Mouse (Mus musculus): ENCODE measurements around the gene Itpkb. TPM values are rescaled to one million over a fixed set of nuclear protein-coding genes. Genes with fewer than 3 reads are reported as not detected.

The Itpkb gene
- total RNA-seq, 1 experiment from 2014 or later: 38.3 TPM

DNA sequence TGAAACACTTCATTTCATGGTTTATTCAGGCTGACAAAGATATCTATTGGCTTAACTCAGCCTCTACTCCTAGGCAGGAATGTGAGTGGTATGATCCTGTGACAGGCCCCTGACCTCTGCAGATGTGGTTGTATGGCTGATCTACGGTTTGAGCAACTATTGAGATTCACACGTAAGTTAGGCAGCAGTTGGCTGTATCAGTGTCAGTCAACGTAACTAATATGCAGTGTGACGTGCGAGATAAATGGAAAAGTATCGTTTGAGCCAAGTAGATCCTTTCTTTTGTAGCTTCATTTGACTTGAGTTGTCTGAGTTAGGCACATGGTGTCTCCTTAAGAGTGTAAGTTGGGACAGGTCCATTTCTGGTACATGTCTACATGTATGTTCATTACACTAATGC, 4.3 kb downstream of the Itpkb start:
- ATAC-seq (replicated peaks; ENCODE audit: insufficient number of reproducible peaks, low FRiP score, low TSS enrichment, poor library complexity, severe bottlenecking): no peak

GRCm38 (mm10) chr1:180335513-180336375, 5.5 kb downstream of the Itpkb start:
- ATAC-seq (replicated peaks; ENCODE audit: insufficient number of reproducible peaks, low FRiP score, low TSS enrichment, poor library complexity, severe bottlenecking): no peak

- ATAC-seq (replicated peaks; ENCODE audit: insufficient number of reproducible peaks, low FRiP score, low TSS enrichment, poor library complexity, severe bottlenecking): no peak
Measured at GRCm38 (mm10) chr1:180338358-180338757, 8.1 kb downstream of the Itpkb start.

GRCm38 (mm10) chr1:180339143-180339542, 8.9 kb downstream of the Itpkb start:
- no peak for ATAC-seq (replicated peaks; ENCODE audit: insufficient number of reproducible peaks, low FRiP score, low TSS enrichment, poor library complexity, severe bottlenecking)

DNA sequence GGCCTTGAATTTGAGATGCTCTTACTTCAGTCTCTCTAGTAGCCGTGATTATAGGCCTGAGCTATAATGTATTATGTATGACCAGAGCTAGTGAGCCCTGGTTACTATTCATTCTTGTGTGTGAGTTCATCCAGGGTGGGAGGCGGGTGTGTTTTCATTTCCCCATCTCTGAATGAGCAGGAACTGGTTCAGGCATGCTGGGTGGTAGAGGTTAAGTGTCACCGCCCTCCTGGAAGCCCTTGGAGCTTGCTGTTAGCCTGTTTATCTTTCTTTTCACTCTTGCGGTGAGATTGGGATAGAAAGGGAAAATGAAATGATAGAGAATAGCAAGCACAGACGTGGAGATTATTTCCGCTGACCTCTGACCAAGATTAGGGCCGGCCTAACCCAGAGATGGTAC, 12.7 kb downstream of the Itpkb start:
- ATAC-seq (replicated peaks; ENCODE audit: insufficient number of reproducible peaks, low FRiP score, low TSS enrichment, poor library complexity, severe bottlenecking): peak; percentile 86

- no peak for ATAC-seq (replicated peaks; ENCODE audit: insufficient number of reproducible peaks, low FRiP score, low TSS enrichment, poor library complexity, severe bottlenecking)
Measured at GRCm38 (mm10) chr1:180343434-180344210, 13.3 kb downstream of the Itpkb start.

- ATAC-seq (replicated peaks; ENCODE audit: insufficient number of reproducible peaks, low FRiP score, low TSS enrichment, poor library complexity, severe bottlenecking): no peak
Measured at GRCm38 (mm10) chr1:180345098-180345497, 14.8 kb downstream of the Itpkb start.

DNA sequence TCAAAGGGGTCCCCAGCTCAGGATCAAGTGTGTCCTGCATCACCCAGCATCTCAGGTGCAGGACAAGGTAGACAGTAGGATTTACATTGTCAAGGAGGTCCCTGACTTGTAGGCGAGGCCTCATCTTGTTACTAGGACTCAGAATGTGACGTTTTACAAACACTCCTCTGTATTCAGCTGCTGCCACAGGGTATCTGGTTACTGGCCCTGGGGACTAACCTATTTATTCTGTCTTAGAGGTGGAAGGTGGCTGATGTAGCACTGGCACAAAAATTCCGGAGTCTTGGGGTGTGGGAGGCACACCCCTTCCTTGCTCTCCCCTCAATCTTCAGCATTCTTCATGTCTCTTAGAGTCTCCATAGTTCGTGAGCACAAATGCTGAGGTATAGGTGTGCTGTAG, 16.8 kb downstream of the Itpkb start:
- no peak for ATAC-seq (replicated peaks; ENCODE audit: insufficient number of reproducible peaks, low FRiP score, low TSS enrichment, poor library complexity, severe bottlenecking)

DNA sequence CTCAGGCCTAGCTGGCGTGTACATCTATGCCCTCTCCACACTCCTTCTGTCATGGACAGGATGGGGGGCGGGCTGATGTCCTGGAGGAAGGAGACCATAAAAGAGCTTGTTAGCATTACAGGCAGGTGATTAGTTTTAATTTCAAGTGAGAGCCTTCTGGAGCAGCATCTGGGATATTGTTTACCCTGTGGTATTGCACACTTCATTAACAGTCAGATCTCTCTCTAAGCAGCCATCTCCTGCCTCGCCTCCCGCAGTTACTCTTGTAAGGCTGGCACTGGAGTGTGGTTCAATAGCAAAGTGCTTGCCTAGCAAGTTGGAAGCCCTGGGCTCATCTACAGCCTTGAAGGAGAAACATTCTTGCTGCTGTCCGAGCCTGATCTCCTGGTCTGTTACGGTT, 17.6 kb downstream of the Itpkb start:
- no peak for ATAC-seq (replicated peaks; ENCODE audit: insufficient number of reproducible peaks, low FRiP score, low TSS enrichment, poor library complexity, severe bottlenecking)

- ATAC-seq (replicated peaks; ENCODE audit: insufficient number of reproducible peaks, low FRiP score, low TSS enrichment, poor library complexity, severe bottlenecking): no peak
Measured at GRCm38 (mm10) chr1:180349090-180349489, 18.8 kb downstream of the Itpkb start.

DNA sequence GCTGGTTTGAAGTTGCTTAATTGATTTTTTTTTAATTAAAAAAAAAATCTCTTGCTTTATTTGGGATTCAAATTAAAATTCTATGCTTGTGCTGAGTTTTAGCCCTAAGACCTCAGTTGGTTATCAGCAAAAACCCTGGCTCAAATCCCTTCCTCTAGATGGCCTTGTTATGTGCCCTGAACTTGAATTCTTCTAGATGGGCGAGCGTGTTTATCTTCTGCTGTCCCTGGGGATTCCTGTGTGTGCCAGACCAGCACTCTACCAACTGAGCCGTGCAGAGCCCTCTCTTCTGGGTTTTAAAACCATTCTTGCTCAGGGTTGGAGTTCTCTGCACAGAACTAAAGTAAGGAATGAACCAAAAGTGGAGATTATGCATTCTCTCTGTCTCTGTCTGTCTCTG, 22.0 kb downstream of the Itpkb start:
- ATAC-seq (replicated peaks; ENCODE audit: insufficient number of reproducible peaks, low FRiP score, low TSS enrichment, poor library complexity, severe bottlenecking): no peak

DNA sequence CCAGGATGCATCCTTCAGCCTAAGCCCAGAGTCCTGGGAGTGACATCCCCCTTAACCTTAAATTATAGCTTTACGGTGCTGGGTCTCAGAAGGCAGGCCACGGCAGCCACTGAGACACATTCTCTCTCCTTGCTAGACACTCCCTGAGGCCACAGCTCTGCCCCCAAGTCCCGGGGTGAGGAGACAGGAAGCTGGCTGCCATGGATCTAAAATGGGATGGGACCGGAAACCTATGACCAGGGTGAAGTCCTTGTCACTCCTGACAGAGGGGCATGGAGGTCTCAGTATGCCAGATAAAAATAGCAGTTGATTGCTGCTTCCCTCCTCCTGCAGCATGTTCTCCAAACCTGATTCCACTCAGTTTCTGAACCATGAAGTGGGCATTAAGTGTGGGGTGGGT, 23.8 kb downstream of the Itpkb start:
- no peak for ATAC-seq (replicated peaks; ENCODE audit: insufficient number of reproducible peaks, low FRiP score, low TSS enrichment, poor library complexity, severe bottlenecking)

- ATAC-seq (replicated peaks; ENCODE audit: insufficient number of reproducible peaks, low FRiP score, low TSS enrichment, poor library complexity, severe bottlenecking): no peak
Measured at GRCm38 (mm10) chr1:180354976-180355730, 24.9 kb downstream of the Itpkb start.

- no peak; the same call in 1 of the 2 replicates for ATAC-seq (replicated peaks; ENCODE audit: insufficient number of reproducible peaks, low FRiP score, low TSS enrichment, poor library complexity, severe bottlenecking)
Measured at GRCm38 (mm10) chr1:180356176-180356575, 25.9 kb downstream of the Itpkb start.

- ATAC-seq (replicated peaks; ENCODE audit: insufficient number of reproducible peaks, low FRiP score, low TSS enrichment, poor library complexity, severe bottlenecking): no peak
Measured at GRCm38 (mm10) chr1:180356857-180357256, 26.6 kb downstream of the Itpkb start.

DNA sequence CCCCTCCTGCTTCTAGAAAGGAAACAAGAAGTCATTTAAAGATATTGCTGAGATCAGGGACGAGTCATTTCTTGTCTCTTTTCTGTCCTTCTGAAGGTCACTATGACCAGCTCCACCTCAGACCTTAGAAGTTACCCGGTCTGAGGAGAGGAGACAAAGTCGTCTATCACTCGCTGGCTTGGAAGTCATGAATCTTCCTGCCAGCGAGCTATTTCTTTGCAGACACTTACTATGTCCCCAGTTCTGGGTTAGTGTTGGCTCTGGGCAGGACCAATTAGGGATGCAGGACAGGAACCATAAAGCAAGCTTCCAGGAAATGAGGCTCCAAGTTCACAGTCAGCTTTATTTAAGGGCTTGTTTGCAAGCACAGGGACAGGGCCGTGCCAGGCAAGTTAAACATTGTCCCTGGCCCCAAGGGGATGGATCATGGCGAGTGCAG, 27.6 kb downstream of the Itpkb start:
- no peak for ATAC-seq (replicated peaks; ENCODE audit: insufficient number of reproducible peaks, low FRiP score, low TSS enrichment, poor library complexity, severe bottlenecking)

- ATAC-seq (replicated peaks; ENCODE audit: insufficient number of reproducible peaks, low FRiP score, low TSS enrichment, poor library complexity, severe bottlenecking): no peak
Measured at GRCm38 (mm10) chr1:180358466-180358865, 28.2 kb downstream of the Itpkb start.

- ATAC-seq (replicated peaks; ENCODE audit: insufficient number of reproducible peaks, low FRiP score, low TSS enrichment, poor library complexity, severe bottlenecking): no peak
Measured at GRCm38 (mm10) chr1:180359311-180359710, 29.0 kb downstream of the Itpkb start.

- ATAC-seq (replicated peaks; ENCODE audit: insufficient number of reproducible peaks, low FRiP score, low TSS enrichment, poor library complexity, severe bottlenecking): no peak
Measured at GRCm38 (mm10) chr1:180362176-180362575, 31.9 kb downstream of the Itpkb start.

All from monocyte, adult 5-6 weeks (primary cell).